Mouse (Mus musculus) hindbrain, postnatal 0 days (tissue): ENCODE results near the gene Zfp385b. TPM values are rescaled to one million over a fixed set of nuclear protein-coding genes. Genes with fewer than 3 reads are reported as not detected.

Experiments
- ATAC-seq: fragments of 200-750 bp; cut with Nextera tagmentation; 2 replicates; pipeline ENCODE4 v1.8.0; 2017; ENCODE audit warnings: mild to moderate bottlenecking, moderate TSS enrichment, moderate library complexity
- DNase-seq: peaks from one replicate; pipeline ENCODE4 v3.0.0-alpha.2; 2015; ENCODE audit warnings: low spot score
- H3K27ac ChIP-seq: fragments of 300-500 bp; sonication (generic); 2 replicates; pipeline ENCODE4 v1.5.1; 2014; ENCODE audit warnings: mild to moderate bottlenecking
- H3K27me3 ChIP-seq: fragments of 300-500 bp; sonication (generic); 2 replicates; pipeline ENCODE4 v1.6.1; 2014; ENCODE audit warnings: low read length, mixed read lengths; ENCODE audit not compliant: insufficient read depth
- H3K36me3 ChIP-seq: fragments of 300-500 bp; sonication (generic); 2 replicates; pipeline ENCODE4 v1.6.1; 2014; ENCODE audit warnings: low read length, mixed read lengths; ENCODE audit not compliant: insufficient read depth
- H3K4me1 ChIP-seq: fragments of 300-500 bp; sonication (generic); 2 replicates; pipeline ENCODE4 v1.6.1; 2014; ENCODE audit warnings: antibody characterized with exemption, low read length, mixed read lengths; ENCODE audit not compliant: insufficient read depth
- H3K4me2 ChIP-seq: fragments of 300-500 bp; sonication (generic); 2 replicates; pipeline ENCODE4 v1.6.1; 2014; ENCODE audit warnings: low read depth, mild to moderate bottlenecking, low read length, moderate library complexity, mixed read lengths
- H3K4me3 ChIP-seq: fragments of 300-500 bp; sonication (generic); 2 replicates; pipeline ENCODE4 v1.5.1; 2014; ENCODE audit warnings: low read length
- H3K9ac ChIP-seq: fragments of 300-500 bp; sonication (generic); replicated peaks from 2 replicates; pipeline ENCODE4 v1.6.1; 2014; ENCODE audit warnings: mild to moderate bottlenecking, low read length, moderate library complexity, mixed read lengths
- H3K9me3 ChIP-seq: fragments of 300-500 bp; sonication (generic); 2 replicates; pipeline ENCODE4 v1.6.1; 2016; ENCODE audit warnings: low read length, mixed read lengths
- CTCF ChIP-seq: IDR thresholded peaks from 2 replicates; pipeline ENCODE4 v1.5.1; 2016; ENCODE audit warnings: antibody characterized with exemption, control low read depth, low read depth
- WGBS: fragments of 180-500 bp; shearing (Covaris S2); extraction: QIAGEN DNeasy Blood & Tissue Kit; methylation state at CpG from one replicate; pipeline ENCODE4 v1.1.7; 2014; 5-methylcytosine and 5-hydroxymethylcytosine counted together
- polyA plus RNA-seq: library from polyadenylated mRNA; unstranded; fragments of >200 nt; fragmentation: Nextera tagmentation; extraction: Ambion mirVana; gene quantifications from 2 replicates; pipeline ENCODE4 v1.2.1, GENCODE M21; 2015
- total RNA-seq: library from RNA; depleted of rRNA; stranded (reverse); fragments of >200 nt; gene quantifications from 2 replicates; pipeline ENCODE4 v1.2.3, GENCODE M21; 2014

Zfp385b gene
- total and polyA plus RNA-seq, 2 experiments from 2014 or later, result 15.5 to 23.4 TPM

DNA sequence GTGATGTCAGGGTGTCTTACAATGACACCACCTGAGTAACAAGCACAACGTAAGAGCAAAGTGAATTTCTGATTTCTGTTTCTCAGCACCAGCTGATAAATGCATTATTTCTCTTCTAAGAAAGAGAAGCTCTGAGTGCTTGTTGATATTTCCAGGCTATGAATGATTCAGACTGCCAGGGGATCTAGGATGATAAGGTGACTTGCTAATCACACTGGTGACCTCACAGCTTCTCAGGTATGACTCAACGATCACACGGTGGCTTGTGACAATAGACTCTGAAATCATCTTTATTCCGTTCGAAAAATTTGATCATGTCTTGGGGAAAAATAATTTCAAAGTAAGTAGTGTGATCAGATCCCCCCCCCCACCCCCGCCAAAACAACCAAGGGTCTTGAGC lies 321.5 kb downstream of the Zfp385b start:
- Histone ChIP-seq H3K9ac (no peak overlapping the region), H3K36me3 (no peaks in the 10 kb centered on the region), H3K4me1 (no peaks in the 10 kb centered on the region), H3K4me2 (no peak overlapping the region), H3K27ac (no peak overlapping the region), H3K4me3 (no peak overlapping the region), H3K9me3 (no peaks in the 10 kb centered on the region), H3K27me3 (no peaks in the 10 kb centered on the region)
- DNase-seq (no peak), ATAC-seq (no peak)
- WGBS, result 91% methylated on average over 6 of the region's 6 CpGs
- no peak for TF ChIP-seq CTCF

DNA sequence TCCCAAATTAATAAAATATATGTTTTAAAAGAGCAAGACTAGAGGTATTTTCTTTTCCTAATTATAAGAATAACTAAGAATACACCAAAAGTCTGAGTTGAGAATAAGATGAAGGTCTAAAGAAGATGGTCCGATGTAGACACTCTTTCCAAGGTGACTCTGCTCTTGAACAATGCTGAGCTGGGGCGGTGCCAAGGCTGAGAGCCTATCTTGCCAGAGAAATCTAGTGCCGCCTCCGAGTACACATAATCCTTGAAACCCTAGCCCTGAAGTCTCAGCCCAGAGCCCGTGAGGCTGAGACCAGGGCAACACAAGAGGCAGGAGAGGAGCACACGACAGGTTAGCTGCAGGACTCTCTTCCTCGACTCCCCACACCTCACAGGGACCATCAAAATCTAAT lies 323.4 kb downstream of the Zfp385b start:
- ATAC-seq (no peak), DNase-seq (no peak)
- no peak for TF ChIP-seq CTCF
- H3K4me1 ChIP-seq, result no peaks in the 10 kb centered on the region
- H3K4me3 ChIP-seq, result no peak overlapping the region
- no peak overlapping the region for H3K4me2 ChIP-seq
- H3K36me3 ChIP-seq, result no peaks in the 10 kb centered on the region
- no peak overlapping the region for H3K9ac ChIP-seq
- H3K9me3 ChIP-seq, result no peaks in the 10 kb centered on the region
- H3K27ac ChIP-seq, result no peak overlapping the region
- no peaks in the 10 kb centered on the region for H3K27me3 ChIP-seq
- WGBS, result 93% methylated on average over 7 of the region's 7 CpGs

DNA sequence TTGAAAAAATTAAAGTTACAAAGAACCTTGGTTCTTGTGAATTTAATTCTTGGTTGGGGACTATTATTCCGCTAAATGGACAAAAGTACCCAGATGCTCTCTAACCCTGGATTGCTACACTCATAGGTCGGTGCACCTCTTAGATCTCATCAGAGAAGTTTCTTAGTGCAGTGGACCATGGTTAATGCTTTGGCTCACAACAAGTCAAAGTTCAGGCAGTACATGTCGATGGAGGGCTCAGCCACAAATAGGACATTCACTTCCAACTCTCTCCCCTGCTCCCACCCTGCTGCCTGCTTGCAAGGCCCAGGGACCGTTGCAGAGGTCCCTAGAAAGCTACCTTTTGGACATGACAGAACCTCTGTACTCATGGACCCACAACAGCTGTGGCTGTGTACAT lies 324.1 kb downstream of the Zfp385b start:
- no peak overlapping the region for H3K27ac ChIP-seq
- H3K9ac ChIP-seq, result no peak overlapping the region
- H3K4me3 ChIP-seq, result no peak overlapping the region
- H3K9me3 ChIP-seq, result no peaks in the 10 kb centered on the region
- 89% methylated on average over 4 of the region's 4 CpGs for WGBS
- DNase-seq (no peak), ATAC-seq (no peak)
- H3K27me3 ChIP-seq, result no peaks in the 10 kb centered on the region
- no peaks in the 10 kb centered on the region for H3K36me3 ChIP-seq
- no peaks in the 10 kb centered on the region for H3K4me1 ChIP-seq
- no peak overlapping the region for H3K4me2 ChIP-seq
- no peak for TF ChIP-seq CTCF

DNA sequence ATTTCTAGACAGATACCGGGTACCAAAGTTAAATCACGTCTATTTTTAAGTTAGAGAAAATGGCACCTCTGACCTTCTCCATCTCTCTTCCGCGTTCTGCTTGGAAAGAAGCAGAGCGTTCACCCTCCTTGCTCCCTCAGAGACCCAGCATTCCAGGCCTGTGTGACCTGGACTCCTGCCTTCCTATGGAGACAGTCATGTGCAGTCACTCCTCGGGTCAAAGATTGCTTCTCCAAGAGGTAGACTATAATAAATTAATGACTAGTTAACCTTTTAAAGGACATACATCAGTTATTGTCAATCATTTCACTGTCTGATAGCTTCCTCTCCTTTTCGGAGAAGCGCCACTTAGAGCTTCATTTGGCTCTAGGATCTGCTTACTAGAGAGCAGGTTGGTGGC lies 325.7 kb downstream of the Zfp385b start:
- WGBS, result 95% methylated on average over 8 of the region's 8 CpGs
- Histone ChIP-seq H3K9me3 (no peaks in the 10 kb centered on the region), H3K27ac (no peak overlapping the region), H3K4me2 (no peak overlapping the region), H3K4me1 (no peaks in the 10 kb centered on the region), H3K9ac (no peak overlapping the region), H3K36me3 (no peaks in the 10 kb centered on the region), H3K4me3 (no peak overlapping the region), H3K27me3 (no peaks in the 10 kb centered on the region)
- TF ChIP-seq CTCF, result no peak
- ATAC-seq, result no peak
- no peak for DNase-seq

DNA sequence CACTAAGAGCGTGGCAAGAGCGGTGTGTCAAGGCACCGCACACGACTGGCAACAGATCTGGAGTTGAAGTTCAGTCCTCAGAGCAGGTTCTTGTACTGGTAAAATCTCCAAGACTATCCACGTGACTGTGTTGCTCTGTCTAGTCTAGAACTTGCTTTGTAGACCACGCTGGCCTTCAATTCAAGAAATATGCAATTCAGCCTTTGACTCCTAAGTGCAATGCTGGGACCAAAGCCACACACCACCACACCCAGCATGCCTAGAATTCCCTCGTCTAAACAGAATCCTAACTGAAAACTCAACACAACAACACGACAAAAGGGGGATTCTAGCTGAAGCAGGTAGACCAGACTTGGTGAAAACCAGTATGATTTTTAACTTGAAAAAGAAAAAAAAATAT lies 332.3 kb downstream of the Zfp385b start:
- Histone ChIP-seq H3K4me3 (no peak overlapping the region), H3K4me2 (no peak overlapping the region), H3K36me3 (no peaks in the 10 kb centered on the region), H3K27me3 (no peaks in the 10 kb centered on the region), H3K9ac (no peak overlapping the region), H3K9me3 (no peaks in the 10 kb centered on the region), H3K4me1 (no peaks in the 10 kb centered on the region), H3K27ac (no peak overlapping the region)
- ATAC-seq, result no peak
- WGBS, result 93% methylated on average over 8 of the region's 8 CpGs
- no peak for DNase-seq
- TF ChIP-seq CTCF, result no peak

DNA sequence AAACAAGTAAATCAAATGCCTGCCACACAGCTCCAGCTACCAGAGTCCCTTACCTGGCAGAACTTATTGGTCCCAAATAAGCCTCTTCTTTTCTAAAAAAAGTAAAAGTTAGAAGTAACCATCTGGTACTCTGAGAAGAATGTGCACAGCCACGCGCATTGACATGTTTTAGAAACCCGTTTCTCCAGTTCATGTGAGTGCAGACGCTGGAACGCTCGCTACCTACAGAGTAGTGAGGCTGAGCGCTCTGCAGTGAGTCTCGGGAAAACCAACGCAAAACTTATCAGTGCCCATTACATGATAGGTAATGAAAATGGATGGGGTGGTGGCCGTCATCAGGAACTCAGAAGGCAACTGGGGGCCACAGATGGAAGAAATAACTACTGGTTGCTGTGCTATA lies 338.2 kb downstream of the Zfp385b start:
- no peak for TF ChIP-seq CTCF
- no peak for DNase-seq
- H3K27me3 ChIP-seq, result no peaks in the 10 kb centered on the region

DNA sequence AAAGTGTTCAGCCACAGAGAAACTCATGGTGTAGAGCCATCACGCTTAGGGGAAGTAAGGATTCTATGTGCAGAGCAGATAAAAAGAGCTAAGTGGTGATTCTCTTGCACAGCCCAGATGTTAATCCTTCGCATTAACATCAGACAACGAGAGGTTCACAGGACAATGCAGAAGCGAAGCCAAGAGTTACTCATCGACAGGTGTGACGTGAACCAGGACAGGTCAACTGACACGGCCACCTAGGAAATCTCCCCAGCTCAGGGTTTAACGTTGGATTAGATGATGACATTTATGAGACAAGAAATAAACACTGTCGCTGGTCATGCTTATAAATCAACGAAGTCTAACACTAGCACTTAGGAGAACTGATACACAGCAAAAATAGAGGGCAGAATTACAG lies 341.9 kb downstream of the Zfp385b start:
- Histone ChIP-seq H3K9me3 (no peaks in the 10 kb centered on the region), H3K4me3 (no peak overlapping the region), H3K9ac (no peak overlapping the region), H3K4me2 (no peak overlapping the region), H3K27me3 (no peaks in the 10 kb centered on the region), H3K36me3 (no peaks in the 10 kb centered on the region), H3K27ac (no peak overlapping the region), H3K4me1 (no peaks in the 10 kb centered on the region)
- TF ChIP-seq CTCF, result no peak
- DNase-seq, result no peak
- 91% methylated on average over 10 of the region's 10 CpGs for WGBS
- ATAC-seq, result no peak

More for the DNA sequence above, 338.2 kb downstream of the Zfp385b start:
- H3K9ac ChIP-seq, result no peak overlapping the region
- H3K36me3 ChIP-seq, result no peaks in the 10 kb centered on the region
- no peaks in the 10 kb centered on the region for H3K9me3 ChIP-seq
- no peaks in the 10 kb centered on the region for H3K4me1 ChIP-seq
- no peak overlapping the region for H3K4me3 ChIP-seq
- WGBS, result 90% methylated on average over 10 of the region's 10 CpGs
- no peak overlapping the region for H3K4me2 ChIP-seq
- no peak for ATAC-seq
- H3K27ac ChIP-seq, result no peak overlapping the region
